Mouse (Mus musculus): ENCODE measurements around the gene Pgf. TPM values are rescaled to one million over a fixed set of nuclear protein-coding genes. Genes with fewer than 3 reads are reported as not detected.
A peak's percentile ranks its signal among the peaks of the same experiment; 100 is the strongest.

Pgf gene
- polyA plus RNA-seq, 1 experiment from 2014 or later = 7.2 TPM

- Histone ChIP-seq H3K4me2 (ENCODE audit: low read length) (no peak overlapping the region), H3K36me3 (ENCODE audit: control insufficient read depth, insufficient read depth, low read length) (no peaks in the 10 kb centered on the region), H3K27me3 (replicated peaks; ENCODE audit: control insufficient read depth, insufficient read depth, low read length) (no peaks in the 10 kb centered on the region), H3K9me3 (replicated peaks; ENCODE audit: control insufficient read depth, low read length) (no peaks in the 10 kb centered on the region), H3K4me3 (ENCODE audit: low read depth, low read length) (no peak overlapping the region), H3K4me1 (ENCODE audit: control insufficient read depth, insufficient read depth, low read length) (peaks cover 15% of the 10 kb centered on the region), H3K27ac (ENCODE audit: low read depth, low read length) (peak overlapping the region; percentile 27; the same call in 1 of the 2 replicates), H3K9ac (ENCODE audit: low read length) (no peak overlapping the region)
- DNase-seq (ENCODE audit: low spot score) = peak; percentile 74
- ATAC-seq = peak; percentile 61
- 26% methylated on average over 4 of the region's 4 CpGs for WGBS
These were observed 17.0 kb upstream of the Pgf start for GRCm38 (mm10) chr12:85194623-85195018.

- 85% methylated on average over 11 of the region's 11 CpGs for WGBS
- no peak overlapping the region for H3K4me2 ChIP-seq (ENCODE audit: low read length)
- H3K4me3 ChIP-seq (ENCODE audit: low read depth, low read length) = no peak overlapping the region
- H3K9me3 ChIP-seq (replicated peaks; ENCODE audit: control insufficient read depth, low read length) = no peaks in the 10 kb centered on the region
- no peak overlapping the region for H3K9ac ChIP-seq (ENCODE audit: low read length)
- no peaks in the 10 kb centered on the region for H3K27me3 ChIP-seq (replicated peaks; ENCODE audit: control insufficient read depth, insufficient read depth, low read length)
- ATAC-seq (peak; percentile 38), DNase-seq (ENCODE audit: low spot score) (no peak)
- peak overlapping the region; percentile 27; the same call in 1 of the 2 replicates for H3K27ac ChIP-seq (ENCODE audit: low read depth, low read length)
- H3K36me3 ChIP-seq (ENCODE audit: control insufficient read depth, insufficient read depth, low read length) = no peaks in the 10 kb centered on the region
- H3K4me1 ChIP-seq (ENCODE audit: control insufficient read depth, insufficient read depth, low read length) = peaks cover 15% of the 10 kb centered on the region
These were observed 16.5 kb upstream of the Pgf start for GRCm38 (mm10) chr12:85193923-85194622.

GRCm38 (mm10) chr12:85193146-85193545 lies 15.6 kb upstream of the Pgf start:
- ATAC-seq = no peak
- Histone ChIP-seq H3K9ac (ENCODE audit: low read length) (no peak overlapping the region), H3K27me3 (replicated peaks; ENCODE audit: control insufficient read depth, insufficient read depth, low read length) (no peaks in the 10 kb centered on the region), H3K27ac (ENCODE audit: low read depth, low read length) (no peak overlapping the region), H3K4me2 (ENCODE audit: low read length) (no peak overlapping the region), H3K4me3 (ENCODE audit: low read depth, low read length) (no peak overlapping the region), H3K9me3 (replicated peaks; ENCODE audit: control insufficient read depth, low read length) (no peaks in the 10 kb centered on the region), H3K36me3 (ENCODE audit: control insufficient read depth, insufficient read depth, low read length) (no peaks in the 10 kb centered on the region), H3K4me1 (ENCODE audit: control insufficient read depth, insufficient read depth, low read length) (peaks cover 15% of the 10 kb centered on the region)
- WGBS = 83% methylated on average over 10 of the region's 10 CpGs
- DNase-seq (ENCODE audit: low spot score) = no peak

GRCm38 (mm10) chr12:85192461-85193108 lies 15.0 kb upstream of the Pgf start:
- ATAC-seq = peak; percentile 24; the same call in 1 of the 2 replicates

GRCm38 (mm10) chr12:85190290-85190689 lies 12.7 kb upstream of the Pgf start:
- 81% methylated on average over 7 of the region's 7 CpGs for WGBS
- Histone ChIP-seq H3K4me2 (ENCODE audit: low read length) (no peak overlapping the region), H3K4me3 (ENCODE audit: low read depth, low read length) (no peak overlapping the region), H3K9me3 (replicated peaks; ENCODE audit: control insufficient read depth, low read length) (no peaks in the 10 kb centered on the region), H3K9ac (ENCODE audit: low read length) (no peak overlapping the region), H3K27ac (ENCODE audit: low read depth, low read length) (no peak overlapping the region), H3K27me3 (replicated peaks; ENCODE audit: control insufficient read depth, insufficient read depth, low read length) (no peaks in the 10 kb centered on the region), H3K36me3 (ENCODE audit: control insufficient read depth, insufficient read depth, low read length) (no peaks in the 10 kb centered on the region), H3K4me1 (ENCODE audit: control insufficient read depth, insufficient read depth, low read length) (peaks cover 15% of the 10 kb centered on the region)
- DNase-seq (ENCODE audit: low spot score) = no peak
- ATAC-seq = no peak

More at GRCm38 (mm10) chr12:85192461-85193108, 15.0 kb upstream of the Pgf start:
- Histone ChIP-seq H3K4me2 (ENCODE audit: low read length) (no peak overlapping the region), H3K36me3 (ENCODE audit: control insufficient read depth, insufficient read depth, low read length) (no peaks in the 10 kb centered on the region), H3K27ac (ENCODE audit: low read depth, low read length) (no peak overlapping the region), H3K9me3 (replicated peaks; ENCODE audit: control insufficient read depth, low read length) (no peaks in the 10 kb centered on the region), H3K9ac (ENCODE audit: low read length) (no peak overlapping the region), H3K27me3 (replicated peaks; ENCODE audit: control insufficient read depth, insufficient read depth, low read length) (no peaks in the 10 kb centered on the region), H3K4me3 (ENCODE audit: low read depth, low read length) (no peak overlapping the region), H3K4me1 (ENCODE audit: control insufficient read depth, insufficient read depth, low read length) (peaks cover 15% of the 10 kb centered on the region)
- peak; percentile 61 for DNase-seq (ENCODE audit: low spot score)
- WGBS = 25% methylated on average over 19 of the region's 19 CpGs

- Histone ChIP-seq H3K36me3 (ENCODE audit: control insufficient read depth, insufficient read depth, low read length) (no peaks in the 10 kb centered on the region), H3K4me2 (ENCODE audit: low read length) (no peak overlapping the region), H3K9me3 (replicated peaks; ENCODE audit: control insufficient read depth, low read length) (no peaks in the 10 kb centered on the region), H3K27me3 (replicated peaks; ENCODE audit: control insufficient read depth, insufficient read depth, low read length) (no peaks in the 10 kb centered on the region), H3K4me1 (ENCODE audit: control insufficient read depth, insufficient read depth, low read length) (peaks cover 12% of the 10 kb centered on the region), H3K4me3 (ENCODE audit: low read depth, low read length) (no peak overlapping the region), H3K9ac (ENCODE audit: low read length) (no peak overlapping the region), H3K27ac (ENCODE audit: low read depth, low read length) (no peak overlapping the region)
- 79% methylated on average over 7 of the region's 7 CpGs for WGBS
- ATAC-seq (no peak), DNase-seq (ENCODE audit: low spot score) (no peak)
These were observed 8.8 kb upstream of the Pgf start for GRCm38 (mm10) chr12:85186361-85186760.

- H3K27ac ChIP-seq (ENCODE audit: low read depth, low read length) = no peak overlapping the region
- H3K9ac ChIP-seq (ENCODE audit: low read length) = no peak overlapping the region
- no peaks in the 10 kb centered on the region for H3K36me3 ChIP-seq (ENCODE audit: control insufficient read depth, insufficient read depth, low read length)
- no peak overlapping the region for H3K4me2 ChIP-seq (ENCODE audit: low read length)
- H3K4me3 ChIP-seq (ENCODE audit: low read depth, low read length) = no peak overlapping the region
- DNase-seq (ENCODE audit: low spot score) (no peak), ATAC-seq (no peak)
- peaks cover 13% of the 10 kb centered on the region for H3K4me1 ChIP-seq (ENCODE audit: control insufficient read depth, insufficient read depth, low read length)
- H3K9me3 ChIP-seq (replicated peaks; ENCODE audit: control insufficient read depth, low read length) = no peaks in the 10 kb centered on the region
- H3K27me3 ChIP-seq (replicated peaks; ENCODE audit: control insufficient read depth, insufficient read depth, low read length) = no peaks in the 10 kb centered on the region
- whole genome bisulfite sequencing = 72% methylated on average over 8 of the region's 8 CpGs
These were observed 8.2 kb upstream of the Pgf start for GRCm38 (mm10) chr12:85185810-85186209.

GRCm38 (mm10) chr12:85184118-85184517 lies 6.5 kb upstream of the Pgf start:
- 70% methylated on average over 5 of the region's 5 CpGs for WGBS
- H3K4me3 ChIP-seq (ENCODE audit: low read depth, low read length) = no peak overlapping the region
- H3K36me3 ChIP-seq (ENCODE audit: control insufficient read depth, insufficient read depth, low read length) = no peaks in the 10 kb centered on the region
- H3K4me1 ChIP-seq (ENCODE audit: control insufficient read depth, insufficient read depth, low read length) = peaks cover 13% of the 10 kb centered on the region
- H3K9me3 ChIP-seq (replicated peaks; ENCODE audit: control insufficient read depth, low read length) = no peaks in the 10 kb centered on the region
- H3K27me3 ChIP-seq (replicated peaks; ENCODE audit: control insufficient read depth, insufficient read depth, low read length) = no peaks in the 10 kb centered on the region
- H3K27ac ChIP-seq (ENCODE audit: low read depth, low read length) = no peak overlapping the region
- no peak overlapping the region for H3K4me2 ChIP-seq (ENCODE audit: low read length)
- no peak overlapping the region for H3K9ac ChIP-seq (ENCODE audit: low read length)
- ATAC-seq (no peak), DNase-seq (ENCODE audit: low spot score) (no peak)

GRCm38 (mm10) chr12:85182898-85183297 lies 5.3 kb upstream of the Pgf start:
- Histone ChIP-seq H3K36me3 (ENCODE audit: control insufficient read depth, insufficient read depth, low read length) (no peaks in the 10 kb centered on the region), H3K4me2 (ENCODE audit: low read length) (no peak overlapping the region), H3K9me3 (replicated peaks; ENCODE audit: control insufficient read depth, low read length) (no peaks in the 10 kb centered on the region), H3K9ac (ENCODE audit: low read length) (no peak overlapping the region), H3K27me3 (replicated peaks; ENCODE audit: control insufficient read depth, insufficient read depth, low read length) (no peaks in the 10 kb centered on the region), H3K4me1 (ENCODE audit: control insufficient read depth, insufficient read depth, low read length) (peaks cover 13% of the 10 kb centered on the region), H3K27ac (ENCODE audit: low read depth, low read length) (no peak overlapping the region), H3K4me3 (ENCODE audit: low read depth, low read length) (no peak overlapping the region)
- no peak for DNase-seq (ENCODE audit: low spot score)
- no peak for ATAC-seq
- WGBS = 60% methylated on average over 5 of the region's 5 CpGs

Measured in forebrain, embryonic 14.5 days (tissue).